Mouse (Mus musculus): ENCODE measurements around the gene Grk6. TPM values are rescaled to one million over a fixed set of nuclear protein-coding genes. Genes with fewer than 3 reads are reported as not detected.
A peak's percentile ranks its signal among the peaks of the same experiment; 100 is the strongest.
"Not testable (repeated sequence)": the region's sequence is repeated elsewhere in the genome, so short reads cannot be mapped to it uniquely, and the experiment has no call there.

Gene Grk6
- polyA plus RNA-seq, 1 experiment from 2014 or later: 59.6 TPM

DNA sequence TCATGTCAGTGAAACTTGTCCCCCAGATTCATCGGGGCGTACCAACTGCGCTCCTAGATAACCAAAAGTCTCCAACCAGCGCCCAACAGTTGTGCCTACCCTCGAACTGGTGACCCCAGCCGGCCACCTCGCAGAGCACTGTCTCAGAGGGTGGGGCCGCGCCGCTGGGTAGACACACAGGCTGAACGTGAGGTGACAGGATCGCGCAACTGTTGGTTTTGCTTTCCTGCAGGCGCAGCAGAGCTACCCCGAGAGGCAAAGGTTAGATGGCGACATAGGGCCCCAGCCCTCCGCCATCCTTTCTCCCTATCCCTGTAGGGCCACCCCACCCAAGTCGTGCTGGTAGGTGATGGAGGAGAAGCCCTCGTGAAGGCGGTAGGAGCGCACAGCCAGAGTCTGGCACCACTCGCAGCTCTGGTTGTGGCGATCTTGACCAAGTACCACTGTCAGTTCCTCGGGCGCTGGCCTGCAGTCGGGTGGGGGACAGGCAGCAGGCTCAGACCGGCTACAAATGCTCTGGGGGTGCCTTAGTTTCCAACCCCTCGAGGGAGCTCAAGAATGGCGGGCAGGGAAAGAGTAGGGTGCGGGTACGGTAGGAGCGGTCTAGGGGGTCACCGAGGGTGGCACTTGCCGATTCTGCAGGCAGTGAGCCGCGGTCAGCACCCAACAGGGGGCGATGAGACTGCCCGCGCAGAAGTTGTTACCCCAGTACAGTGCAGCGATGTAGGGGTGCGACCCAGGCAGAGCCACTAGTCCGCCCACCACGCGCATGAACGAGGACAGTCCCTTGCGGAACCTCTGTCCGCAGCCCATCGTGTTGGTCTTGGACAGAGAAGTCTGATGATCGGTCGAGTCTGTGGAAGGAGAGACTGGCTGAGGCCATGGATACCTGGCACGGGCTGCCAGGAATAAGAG, 24.6 kb upstream of the Grk6 start:
- ATAC-seq (ENCODE audit: insufficient read depth, low FRiP score, low TSS enrichment): no peak
- Histone ChIP-seq H3K9me3 (ENCODE audit: control insufficient read depth, low read length) (no peaks in the 10 kb centered on the region), H3K4me3 (ENCODE audit: low read depth, low read length) (no peak overlapping the region)

DNA sequence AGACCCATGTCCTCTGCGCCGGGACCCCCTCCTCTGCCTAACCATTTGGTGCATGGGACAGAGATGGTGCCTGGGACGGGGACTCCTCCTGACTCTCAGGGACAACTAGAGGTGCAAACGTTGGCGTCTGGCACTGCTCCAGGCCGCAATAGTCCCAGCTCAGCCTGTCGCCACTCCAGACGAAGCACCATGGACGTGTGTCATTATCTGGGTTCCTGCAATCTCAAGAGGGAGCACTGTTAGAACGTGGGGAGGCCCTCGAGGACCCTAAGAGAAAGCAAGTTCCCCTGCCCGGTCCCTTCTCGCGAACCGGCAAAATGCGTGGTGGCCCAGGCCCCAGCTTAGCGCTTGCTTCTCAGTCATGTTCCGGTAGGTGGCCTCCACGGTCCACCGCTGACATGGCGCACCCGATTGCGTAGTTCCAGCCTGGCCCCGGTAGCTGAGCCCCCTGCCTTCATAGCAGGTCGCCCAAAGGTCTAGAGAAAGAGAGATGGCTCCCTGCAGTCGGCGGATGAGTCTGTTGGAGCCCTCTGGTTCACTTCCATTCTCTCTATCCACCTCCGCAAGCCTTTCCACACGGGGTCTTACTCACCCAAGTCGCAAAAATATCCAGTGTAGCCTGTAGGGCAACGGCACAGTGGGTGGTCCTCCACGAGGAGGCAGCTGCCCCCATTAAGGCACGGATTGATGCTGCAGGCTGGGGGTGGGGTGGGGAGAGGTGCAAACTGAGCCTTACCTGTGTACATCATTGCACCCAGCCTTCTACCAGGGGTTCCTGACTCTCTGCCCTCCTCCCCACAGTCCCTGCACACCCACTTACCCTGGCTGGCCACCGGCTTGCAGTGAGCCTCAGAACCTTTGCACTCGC, 23.7 kb upstream of the Grk6 start:
- no peak overlapping the region for H3K27ac ChIP-seq (ENCODE audit: low read depth, low read length)

More for the DNA sequence above, 24.6 kb upstream of the Grk6 start:
- H3K4me1 ChIP-seq (ENCODE audit: control insufficient read depth, insufficient read depth, low read length): 0 out of 2 replicates have a peak, but pooled peaks cover 3% of the 10 kb centered on the region
- H3K9ac ChIP-seq (ENCODE audit: low read length): no peak overlapping the region
- no peak overlapping the region for H3K27ac ChIP-seq (ENCODE audit: low read depth, low read length)
- WGBS: 30% methylated on average over 51 of the region's 51 CpGs
- no peak for DNase-seq (ENCODE audit: low spot score)
- H3K36me3 ChIP-seq (ENCODE audit: control insufficient read depth, insufficient read depth, low read length): no peaks in the 10 kb centered on the region
- no peak overlapping the region for H3K4me2 ChIP-seq (ENCODE audit: low read depth)
- H3K27me3 ChIP-seq (ENCODE audit: control insufficient read depth, insufficient read depth, low read length): peaks cover 39% of the 10 kb centered on the region

DNA sequence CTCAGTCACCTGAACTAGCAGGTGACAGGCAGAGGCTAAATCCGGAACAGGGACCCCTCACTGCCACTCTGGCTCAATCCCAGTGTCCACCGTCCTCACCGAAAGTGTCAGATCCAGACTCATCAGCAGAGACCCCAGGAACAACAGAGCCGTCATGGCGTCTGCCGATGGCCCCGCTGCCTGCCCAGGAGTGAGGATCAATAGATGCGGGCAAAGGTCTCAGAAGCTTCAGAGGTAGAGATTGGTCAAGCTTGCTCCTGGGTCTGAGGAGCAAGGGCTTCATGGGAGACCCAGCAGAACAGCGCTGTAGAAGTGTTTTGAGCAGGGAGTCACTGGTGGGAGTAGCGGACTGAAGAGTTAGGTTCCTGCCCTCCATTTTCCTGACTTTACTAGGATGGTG, 18.3 kb upstream of the Grk6 start, which contains the start of gene F12:
F12 (minus strand) TSS at position 181 of the 400 bp plus-strand sequence.
- H3K9ac ChIP-seq (ENCODE audit: low read length): no peak within 1 kb of the TSS
- 89% methylated on average over 10 of the region's 10 CpGs for WGBS
- H3K27ac ChIP-seq (ENCODE audit: low read depth, low read length): no peak within 1 kb of the TSS
- peaks cover 4% of the 10 kb centered on the region for H3K27me3 ChIP-seq (ENCODE audit: control insufficient read depth, insufficient read depth, low read length)
- H3K4me1 ChIP-seq (ENCODE audit: control insufficient read depth, insufficient read depth, low read length): no peaks in the 10 kb centered on the region
- no peak within 1 kb of the TSS for H3K4me2 ChIP-seq (ENCODE audit: low read depth)
- no peak within 1 kb of the TSS for H3K4me3 ChIP-seq (ENCODE audit: low read depth, low read length)
- no peak for ATAC-seq (ENCODE audit: insufficient read depth, low FRiP score, low TSS enrichment)
- H3K36me3 ChIP-seq (ENCODE audit: control insufficient read depth, insufficient read depth, low read length): no peaks in the 10 kb centered on the region
- DNase-seq (ENCODE audit: low spot score): no peak
- H3K9me3 ChIP-seq (ENCODE audit: control insufficient read depth, low read length): no peaks in the 10 kb centered on the region

More for the DNA sequence above, 23.7 kb upstream of the Grk6 start:
- Histone ChIP-seq H3K9ac (ENCODE audit: low read length) (no peak overlapping the region), H3K36me3 (ENCODE audit: control insufficient read depth, insufficient read depth, low read length) (no peaks in the 10 kb centered on the region), H3K27me3 (ENCODE audit: control insufficient read depth, insufficient read depth, low read length) (peaks cover 39% of the 10 kb centered on the region), H3K4me3 (ENCODE audit: low read depth, low read length) (no peak overlapping the region; the same call in 1 of the 2 replicates), H3K9me3 (ENCODE audit: control insufficient read depth, low read length) (no peaks in the 10 kb centered on the region), H3K4me2 (ENCODE audit: low read depth) (peak overlapping the region; percentile 13; the same call in 1 of the 2 replicates), H3K4me1 (ENCODE audit: control insufficient read depth, insufficient read depth, low read length) (0 out of 2 replicates have a peak, but pooled peaks cover 3% of the 10 kb centered on the region)
- ATAC-seq (ENCODE audit: insufficient read depth, low FRiP score, low TSS enrichment): no peak
- DNase-seq (ENCODE audit: low spot score): peak; percentile 71
- WGBS: 13% methylated on average over 35 of the region's 35 CpGs

DNA sequence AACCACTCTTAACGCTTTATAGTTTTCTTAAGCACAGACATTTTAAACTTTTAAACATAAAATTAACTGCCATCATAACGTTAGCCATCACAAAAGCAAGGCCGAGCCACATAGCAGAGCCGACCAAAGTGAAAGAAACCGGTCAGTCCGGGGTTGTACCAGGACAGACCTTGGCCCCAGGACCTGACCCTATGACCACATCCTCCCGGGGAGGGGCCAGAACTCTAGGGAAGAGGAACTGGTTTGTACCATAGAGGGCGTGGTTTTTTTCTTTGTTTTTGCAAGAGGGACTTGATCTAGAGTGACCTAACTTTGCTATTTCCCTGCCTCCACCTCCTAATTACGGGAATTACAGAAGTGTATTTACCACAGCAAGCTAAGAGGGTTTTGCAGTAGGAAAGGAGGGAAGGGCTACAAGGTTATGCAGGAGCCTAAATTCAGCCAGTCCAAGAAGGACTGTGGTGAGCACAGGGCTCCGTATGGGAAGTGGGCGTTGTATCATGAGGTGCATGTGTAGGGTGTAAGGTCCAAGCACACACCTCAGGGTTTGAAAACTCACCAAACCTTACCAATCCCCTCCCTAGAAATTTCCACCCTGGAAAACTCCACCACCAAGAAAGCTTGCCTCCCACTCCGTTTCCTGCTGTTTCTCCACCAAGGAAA, 15.5 kb upstream of the Grk6 start:
- H3K9ac ChIP-seq (ENCODE audit: low read length): no peak overlapping the region
- H3K27ac ChIP-seq (ENCODE audit: low read depth, low read length): no peak overlapping the region
- ATAC-seq (ENCODE audit: insufficient read depth, low FRiP score, low TSS enrichment) (no peak), DNase-seq (ENCODE audit: low spot score) (no peak)
- H3K27me3 ChIP-seq (ENCODE audit: control insufficient read depth, insufficient read depth, low read length): no peaks in the 10 kb centered on the region
- H3K4me1 ChIP-seq (ENCODE audit: control insufficient read depth, insufficient read depth, low read length): no peaks in the 10 kb centered on the region
- H3K4me2 ChIP-seq (ENCODE audit: low read depth): no peak overlapping the region
- 79% methylated on average over 12 of the region's 12 CpGs for WGBS
- H3K9me3 ChIP-seq (ENCODE audit: control insufficient read depth, low read length): no peaks in the 10 kb centered on the region
- H3K36me3 ChIP-seq (ENCODE audit: control insufficient read depth, insufficient read depth, low read length): no peaks in the 10 kb centered on the region
- no peak overlapping the region for H3K4me3 ChIP-seq (ENCODE audit: low read depth, low read length)

DNA sequence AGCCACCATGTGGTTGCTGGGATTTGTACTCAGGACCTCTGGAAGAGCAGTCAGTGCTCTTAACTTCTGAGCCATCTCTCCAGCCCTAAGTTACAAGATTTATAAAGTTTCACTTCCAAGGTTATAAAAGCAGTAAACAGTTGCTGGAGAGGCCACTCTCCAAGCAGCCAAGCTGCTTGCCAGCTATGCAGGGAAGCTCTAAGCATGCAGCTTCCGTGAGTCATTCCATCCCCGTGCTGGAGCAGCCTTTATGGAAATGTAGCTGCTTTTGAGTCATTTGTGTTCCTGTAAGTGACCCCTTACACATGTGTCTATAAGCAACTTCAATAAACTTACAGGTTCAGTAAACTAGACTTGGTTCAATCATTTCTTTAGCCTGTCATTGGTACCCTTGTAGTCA, 14.3 kb upstream of the Grk6 start:
- Histone ChIP-seq H3K27me3 (ENCODE audit: control insufficient read depth, insufficient read depth, low read length) (no peaks in the 10 kb centered on the region), H3K4me1 (ENCODE audit: control insufficient read depth, insufficient read depth, low read length) (no peaks in the 10 kb centered on the region), H3K27ac (ENCODE audit: low read depth, low read length) (no peak overlapping the region), H3K4me3 (ENCODE audit: low read depth, low read length) (no peak overlapping the region), H3K36me3 (ENCODE audit: control insufficient read depth, insufficient read depth, low read length) (no peaks in the 10 kb centered on the region), H3K9ac (ENCODE audit: low read length) (no peak overlapping the region), H3K4me2 (ENCODE audit: low read depth) (no peak overlapping the region), H3K9me3 (ENCODE audit: control insufficient read depth, low read length) (no peaks in the 10 kb centered on the region)
- ATAC-seq (ENCODE audit: insufficient read depth, low FRiP score, low TSS enrichment) (no peak), DNase-seq (ENCODE audit: low spot score) (no peak)
- WGBS: 88% methylated on average over 2 of the region's 2 CpGs

DNA sequence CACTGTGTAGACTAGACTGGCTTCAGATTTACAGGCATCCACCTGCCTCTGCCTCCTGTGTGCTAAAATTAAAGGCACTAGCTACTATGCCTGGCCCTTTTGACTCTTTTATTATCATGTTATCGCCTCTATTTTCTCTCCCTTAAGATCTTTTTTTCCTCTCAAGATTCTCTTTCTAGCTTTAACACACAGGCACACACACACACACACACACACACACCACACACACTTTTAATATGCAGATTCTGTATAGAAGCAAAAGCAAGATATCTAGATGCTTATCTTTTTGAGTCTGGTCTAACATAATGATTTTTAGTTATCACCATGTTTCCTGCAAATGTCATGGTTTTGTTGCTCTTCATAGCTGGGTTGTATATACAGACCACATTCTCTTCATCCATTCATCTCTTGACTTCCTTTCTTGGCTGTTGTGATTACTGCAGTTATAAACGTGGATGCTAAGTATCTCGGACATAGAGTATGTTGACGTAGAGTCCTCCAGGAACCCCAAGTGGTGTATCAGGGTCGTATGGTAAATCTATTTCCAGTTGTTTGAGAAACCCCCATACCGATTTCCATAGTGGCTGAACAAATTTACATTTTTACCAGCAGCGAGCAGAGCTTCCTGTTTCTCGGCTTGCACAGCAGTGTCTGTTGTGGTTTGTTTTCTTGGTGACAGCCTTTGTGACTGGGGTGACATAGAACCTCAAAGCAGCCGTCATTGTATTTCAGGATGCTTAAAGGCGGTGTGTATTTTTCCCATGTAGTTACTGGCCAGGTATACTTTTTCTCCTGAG, 12.8 kb upstream of the Grk6 start:
- H3K9me3 ChIP-seq (ENCODE audit: control insufficient read depth, low read length): no peaks in the 10 kb centered on the region
- no peak overlapping the region for H3K9ac ChIP-seq (ENCODE audit: low read length)
- H3K4me3 ChIP-seq (ENCODE audit: low read depth, low read length): no peak overlapping the region
- H3K27me3 ChIP-seq (ENCODE audit: control insufficient read depth, insufficient read depth, low read length): no peaks in the 10 kb centered on the region
- ATAC-seq (ENCODE audit: insufficient read depth, low FRiP score, low TSS enrichment): no peak
- no peak for DNase-seq (ENCODE audit: low spot score)
- H3K36me3 ChIP-seq (ENCODE audit: control insufficient read depth, insufficient read depth, low read length): no peaks in the 10 kb centered on the region
- H3K27ac ChIP-seq (ENCODE audit: low read depth, low read length): no peak overlapping the region
- no peaks in the 10 kb centered on the region for H3K4me1 ChIP-seq (ENCODE audit: control insufficient read depth, insufficient read depth, low read length)
- H3K4me2 ChIP-seq (ENCODE audit: low read depth): no peak overlapping the region
- WGBS: 77% methylated on average over 10 of the region's 10 CpGs

DNA sequence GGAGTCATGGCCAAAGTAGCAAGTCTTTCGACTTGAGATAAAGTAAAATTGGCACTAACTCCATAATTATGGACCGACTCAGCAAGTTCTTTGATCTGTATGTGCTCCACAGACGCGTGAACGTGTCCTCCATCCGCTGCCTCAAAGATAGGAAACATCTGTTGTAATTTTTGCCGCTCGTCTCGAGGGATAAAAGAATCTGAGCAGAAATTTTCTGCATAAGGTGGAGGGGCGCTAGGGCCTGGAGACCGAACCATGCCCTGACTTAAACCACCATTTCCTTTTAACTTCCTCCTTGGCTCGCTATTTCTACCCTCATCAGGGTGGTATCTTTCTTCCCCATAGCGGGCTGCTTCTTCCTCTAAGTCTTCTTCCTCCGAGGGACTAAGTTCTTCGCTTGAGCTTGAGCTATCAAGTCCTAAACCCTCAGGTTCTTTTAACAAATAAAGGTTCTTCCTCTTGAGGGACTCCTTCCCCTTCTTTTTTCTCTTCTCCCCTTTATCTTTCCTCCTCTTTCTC, 7.7 kb upstream of the Grk6 start:
- H3K9me3 ChIP-seq (ENCODE audit: control insufficient read depth, low read length); DNase-seq (ENCODE audit: low spot score); H3K27me3 ChIP-seq (ENCODE audit: control insufficient read depth, insufficient read depth, low read length); H3K27ac ChIP-seq (ENCODE audit: low read depth, low read length); H3K4me1 ChIP-seq (ENCODE audit: control insufficient read depth, insufficient read depth, low read length); H3K36me3 ChIP-seq (ENCODE audit: control insufficient read depth, insufficient read depth, low read length); H3K4me2 ChIP-seq (ENCODE audit: low read depth); ATAC-seq (ENCODE audit: insufficient read depth, low FRiP score, low TSS enrichment); H3K4me3 ChIP-seq (ENCODE audit: low read depth, low read length); H3K9ac ChIP-seq (ENCODE audit: low read length): not testable (repeated sequence)
- WGBS: 88% methylated on average over 14 of the region's 15 CpGs
